Mouse (Mus musculus): Measurements from ENCODE around the gene Dazap2.

DNA sequence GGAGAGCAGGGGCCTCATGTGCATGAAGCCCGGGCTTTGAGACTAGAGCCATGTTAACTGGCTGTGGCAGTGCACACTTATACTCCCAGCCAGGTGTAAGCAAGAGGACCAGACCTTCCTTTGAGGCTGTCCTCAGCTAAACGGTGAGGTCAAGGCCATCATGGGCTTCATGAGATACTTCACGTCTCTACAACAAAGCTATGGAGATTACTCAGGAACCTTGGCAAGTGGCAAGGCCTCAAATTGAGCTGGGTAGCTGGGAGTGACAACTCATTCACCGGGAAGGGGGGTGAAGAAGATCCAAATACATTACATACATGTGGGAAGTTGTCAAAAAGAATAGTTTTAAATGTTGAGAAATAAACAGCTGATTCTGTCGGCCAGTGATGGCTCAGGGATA, 45.7 kb downstream of the Dazap2 start:
- TF ChIP-seq POLR2A (IDR thresholded peaks at IDR 0.05; ENCODE audit: low read depth, low read length) (no peak), ZC3H11A (IDR thresholded peaks at IDR 0.05; ENCODE audit: low read depth, low read length) (no peak), RAD21 (IDR thresholded peaks at IDR 0.05; ENCODE audit: low read depth, low read length) (no peak), BHLHE40 (IDR thresholded peaks at IDR 0.05; ENCODE audit: low read depth, low read length) (no peak), JUN (IDR thresholded peaks at IDR 0.05; ENCODE audit: insufficient read depth, low read depth, low read length) (no peak), MYC (IDR thresholded peaks at IDR 0.05; ENCODE audit: low read depth, low read length) (no peak)
